Mouse (Mus musculus): ENCODE data around the gene Ciz1.

The Ciz1 gene

GRCm38 (mm10) chr2:32380001-32380500, 27.9 kb downstream of the Ciz1 start:
- no peak for DNase-seq (ENCODE audit: low read depth, low spot score)

DNA sequence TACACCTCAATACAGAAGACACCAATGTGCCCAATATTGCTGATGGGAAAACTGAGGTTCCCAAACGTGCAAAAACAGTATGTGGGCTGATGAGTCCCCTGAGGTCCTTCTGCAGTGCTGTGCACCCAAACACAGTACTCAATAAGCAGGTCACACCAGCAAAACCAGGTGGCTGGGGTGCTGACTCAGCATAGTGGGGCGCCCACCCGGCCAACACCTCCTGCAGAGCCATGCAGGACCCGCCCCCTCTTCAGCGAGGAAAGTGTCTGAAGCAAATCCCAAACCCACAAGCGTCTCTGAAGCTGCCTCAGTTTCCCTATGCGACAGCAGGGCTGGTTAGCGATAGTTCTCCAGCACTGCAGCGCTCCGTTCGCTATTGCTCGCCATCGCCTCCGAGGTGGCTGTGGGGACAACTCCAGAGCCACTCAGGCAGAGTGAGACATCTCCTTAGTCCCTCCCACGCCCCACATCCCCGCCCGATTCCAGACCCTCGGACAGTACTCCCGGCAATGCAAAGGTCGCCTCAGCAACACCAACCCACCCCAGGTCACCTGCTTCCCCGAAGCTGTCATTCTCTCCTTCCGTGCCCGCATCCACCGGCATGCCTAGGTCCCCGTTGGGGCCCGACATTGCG, 29.1 kb downstream of the Ciz1 start:
- DNase-seq (ENCODE audit: low read depth, low spot score), result no peak

GRCm38 (mm10) chr2:32381775-32382223, 29.7 kb downstream of the Ciz1 start, which contains the start of gene 1110008P14Rik:
Gene 1110008P14Rik (minus strand): TSS chr2:32381938.
- peak; percentile 92 for DNase-seq (ENCODE audit: low read depth, low spot score)

DNA sequence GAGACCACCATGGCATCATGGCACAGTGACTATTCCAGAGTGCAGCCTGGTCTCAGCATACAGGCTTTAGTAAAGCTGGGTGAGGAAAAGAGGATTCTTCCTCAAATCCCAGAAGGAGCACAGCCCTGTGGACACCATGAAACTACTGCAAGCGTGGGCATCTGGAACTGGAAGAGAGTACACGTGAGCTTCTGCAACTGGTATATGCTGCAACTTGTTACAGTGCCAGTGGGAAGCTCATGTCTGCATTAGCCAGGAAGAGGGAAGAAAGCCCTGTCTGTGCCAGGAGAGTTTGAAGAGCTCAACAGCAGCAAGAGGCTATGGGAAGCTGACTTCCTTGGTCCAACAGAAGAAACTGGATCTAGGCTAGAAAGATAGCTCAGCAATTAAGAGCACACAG, 30.6 kb downstream of the Ciz1 start:
- no peak for DNase-seq (ENCODE audit: low read depth, low spot score)

DNA sequence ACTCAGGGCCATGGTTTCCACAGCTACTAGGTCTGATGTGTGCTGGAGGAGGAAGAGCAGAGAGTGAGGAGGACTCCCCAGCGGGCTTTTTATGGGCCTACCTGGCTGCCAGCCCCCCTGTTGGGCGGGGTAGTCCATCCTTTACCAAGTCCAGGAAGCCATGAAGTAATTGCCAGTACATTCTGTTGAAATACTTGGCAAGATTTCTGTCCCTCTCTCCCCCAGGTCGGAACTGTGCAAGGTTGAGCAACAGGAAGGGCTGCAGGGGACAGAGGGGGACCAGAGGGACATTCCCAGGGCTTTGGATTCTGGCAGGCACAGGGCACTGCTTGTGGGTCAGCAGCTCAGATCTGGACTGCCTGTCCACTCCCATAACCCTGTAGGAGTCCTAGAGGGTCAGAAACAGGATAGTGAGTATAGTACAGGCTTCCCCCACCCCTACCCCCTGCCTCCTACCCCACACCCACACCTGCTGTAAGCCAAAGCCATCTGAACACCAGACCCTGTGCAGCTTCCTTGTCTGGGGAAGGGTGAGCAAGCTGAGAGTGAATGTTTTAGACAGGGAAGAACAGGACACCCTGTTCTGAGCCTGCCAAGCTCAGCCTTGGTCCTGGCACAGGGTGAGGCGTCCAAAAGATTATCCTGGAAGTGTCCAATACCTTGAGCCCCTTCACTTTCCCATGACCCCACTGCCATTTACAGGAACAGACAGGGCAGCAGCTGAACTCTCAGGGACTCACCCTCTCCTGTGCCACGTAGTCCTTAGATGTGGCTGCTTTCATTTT, 35.8 kb downstream of the Ciz1 start, which contains the start of gene Lcn2:
Gene Lcn2 (minus strand): TSS at position 547 of the 785 bp plus-strand sequence.
- DNase-seq (ENCODE audit: low read depth, low spot score), result no peak

DNA sequence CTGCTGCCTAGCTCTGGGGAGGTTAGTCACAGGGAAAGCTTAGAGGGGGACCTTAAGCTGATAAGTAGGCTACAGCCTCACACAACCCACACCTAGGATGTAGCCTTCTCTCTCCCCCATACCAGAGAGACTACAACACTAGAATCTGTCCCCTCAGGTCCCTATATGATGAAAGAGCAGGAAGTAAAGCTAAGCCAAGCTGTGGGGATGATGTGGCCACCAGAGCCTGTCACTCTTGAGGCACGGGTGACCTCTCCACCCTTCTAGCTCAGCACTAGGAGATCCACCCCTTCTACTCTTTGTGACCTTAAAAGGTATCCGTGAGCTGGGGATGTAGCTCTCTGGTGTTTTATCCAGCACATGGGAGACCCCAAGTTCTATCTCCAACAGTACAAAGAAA, 37.0 kb downstream of the Ciz1 start:
- no peak for DNase-seq (ENCODE audit: low read depth, low spot score)

DNA sequence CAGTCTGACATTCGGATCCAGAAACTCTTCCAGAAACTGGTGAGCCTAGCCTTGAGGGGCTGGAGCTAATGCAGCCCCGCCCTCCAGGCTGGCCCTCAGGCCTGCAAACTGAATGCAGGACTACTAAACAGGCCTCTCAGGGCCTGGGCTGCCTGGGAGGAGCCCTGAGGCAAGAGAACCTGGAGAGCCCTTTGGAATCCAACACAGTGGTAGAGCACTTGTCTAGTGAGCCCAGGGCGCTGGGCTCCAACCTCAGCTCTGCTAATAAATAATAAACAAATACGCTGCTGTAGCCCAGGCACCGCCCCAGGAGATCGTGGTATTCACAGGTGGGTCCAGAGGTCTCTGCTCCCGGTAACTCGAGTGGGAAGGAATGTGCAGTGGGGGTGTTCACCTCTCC, 38.7 kb downstream of the Ciz1 start:
- no peak for DNase-seq (ENCODE audit: low read depth, low spot score)

GRCm38 (mm10) chr2:32392063-32392462, 39.9 kb downstream of the Ciz1 start:
- DNase-seq (ENCODE audit: low read depth, low spot score), result no peak

DNA sequence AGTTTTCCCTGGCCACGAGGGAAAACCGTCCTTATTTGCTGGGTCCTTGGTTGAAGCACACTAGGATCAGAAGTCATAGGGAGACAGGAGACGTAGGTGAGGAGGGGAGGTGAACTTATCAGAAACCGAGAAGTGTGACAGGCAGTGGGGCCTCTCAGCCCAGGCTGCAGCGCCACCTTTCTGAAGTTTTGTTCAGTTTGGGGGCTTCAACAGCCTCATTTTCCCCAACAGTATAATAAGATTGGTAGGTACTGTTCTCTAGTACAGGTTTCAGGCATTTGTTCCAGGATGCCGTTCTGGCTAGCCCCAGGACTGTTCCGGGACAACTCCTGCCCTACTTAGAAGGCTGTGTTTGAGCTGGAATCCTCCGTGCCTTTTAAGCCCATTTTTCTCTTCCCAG, 42.8 kb downstream of the Ciz1 start:
- DNase-seq (ENCODE audit: low read depth, low spot score), result no peak

- peak; percentile 86 for DNase-seq (ENCODE audit: low read depth, low spot score)
These were observed 43.4 kb downstream of the Ciz1 start, which contains the start of gene Ptges2 for GRCm38 (mm10) chr2:32395484-32395945. Gene Ptges2 (plus strand): TSS chr2:32395896.

GRCm38 (mm10) chr2:32395946-32396621, 44.0 kb downstream of the Ciz1 start:
- peak; percentile 92 for DNase-seq (ENCODE audit: low read depth, low spot score)

DNA sequence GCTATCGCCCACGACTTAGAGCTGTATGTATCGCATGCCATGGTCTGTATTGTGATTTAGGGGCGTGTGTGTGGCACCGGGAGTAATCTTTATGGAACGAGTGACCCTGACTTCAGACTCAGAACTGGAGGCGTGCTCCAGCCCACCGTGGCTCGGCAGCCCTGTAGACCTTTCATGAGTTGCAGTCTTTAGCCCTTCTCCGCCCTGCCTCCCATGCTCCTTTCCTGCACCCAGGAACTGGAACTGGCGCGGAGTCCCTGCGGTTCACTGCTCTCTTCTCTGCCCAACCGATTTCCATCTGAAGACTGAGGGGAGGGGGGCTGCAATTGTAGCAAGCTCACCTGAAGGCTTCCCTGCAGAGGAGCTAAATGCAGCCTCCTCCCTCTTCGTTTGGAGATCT, 44.6 kb downstream of the Ciz1 start:
- no peak for DNase-seq (ENCODE audit: low read depth, low spot score)

GRCm38 (mm10) chr2:32404663-32405062, 52.5 kb downstream of the Ciz1 start:
- DNase-seq (ENCODE audit: low read depth, low spot score), result peak; percentile 98

DNA sequence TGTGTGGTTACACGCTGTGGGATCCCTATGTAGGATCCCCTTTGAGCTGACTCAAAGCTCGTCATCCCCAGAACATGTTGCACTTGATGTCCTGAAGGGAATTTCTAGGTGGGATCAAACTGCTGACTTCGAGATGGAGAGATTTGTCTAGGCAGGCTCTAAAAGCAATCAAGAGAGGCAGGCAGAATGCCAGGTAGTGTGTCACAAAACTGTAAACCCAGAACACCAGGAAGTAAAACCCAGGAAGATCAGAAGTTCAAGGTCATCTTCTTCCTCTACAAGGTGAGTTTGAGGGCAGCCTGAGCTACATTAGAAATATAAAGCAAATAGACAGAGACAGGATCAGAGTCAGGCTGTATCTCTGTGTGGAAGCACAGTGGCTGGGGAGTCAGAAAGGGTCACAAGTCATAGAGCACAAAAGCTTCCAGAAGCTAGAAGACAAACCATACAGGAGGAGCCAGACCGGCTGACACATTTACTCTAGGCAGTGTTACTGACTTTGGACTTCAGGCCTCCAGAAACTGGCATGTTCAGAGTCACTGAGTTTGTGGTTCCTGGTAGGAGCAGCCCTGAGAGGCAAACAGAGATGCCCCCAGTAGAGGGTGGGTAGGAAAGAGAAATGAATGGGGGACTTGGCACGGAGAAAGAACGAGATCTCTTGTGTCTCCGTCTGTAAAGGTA, 55.2 kb downstream of the Ciz1 start:
- no peak for DNase-seq (ENCODE audit: low read depth, low spot score)

DNA sequence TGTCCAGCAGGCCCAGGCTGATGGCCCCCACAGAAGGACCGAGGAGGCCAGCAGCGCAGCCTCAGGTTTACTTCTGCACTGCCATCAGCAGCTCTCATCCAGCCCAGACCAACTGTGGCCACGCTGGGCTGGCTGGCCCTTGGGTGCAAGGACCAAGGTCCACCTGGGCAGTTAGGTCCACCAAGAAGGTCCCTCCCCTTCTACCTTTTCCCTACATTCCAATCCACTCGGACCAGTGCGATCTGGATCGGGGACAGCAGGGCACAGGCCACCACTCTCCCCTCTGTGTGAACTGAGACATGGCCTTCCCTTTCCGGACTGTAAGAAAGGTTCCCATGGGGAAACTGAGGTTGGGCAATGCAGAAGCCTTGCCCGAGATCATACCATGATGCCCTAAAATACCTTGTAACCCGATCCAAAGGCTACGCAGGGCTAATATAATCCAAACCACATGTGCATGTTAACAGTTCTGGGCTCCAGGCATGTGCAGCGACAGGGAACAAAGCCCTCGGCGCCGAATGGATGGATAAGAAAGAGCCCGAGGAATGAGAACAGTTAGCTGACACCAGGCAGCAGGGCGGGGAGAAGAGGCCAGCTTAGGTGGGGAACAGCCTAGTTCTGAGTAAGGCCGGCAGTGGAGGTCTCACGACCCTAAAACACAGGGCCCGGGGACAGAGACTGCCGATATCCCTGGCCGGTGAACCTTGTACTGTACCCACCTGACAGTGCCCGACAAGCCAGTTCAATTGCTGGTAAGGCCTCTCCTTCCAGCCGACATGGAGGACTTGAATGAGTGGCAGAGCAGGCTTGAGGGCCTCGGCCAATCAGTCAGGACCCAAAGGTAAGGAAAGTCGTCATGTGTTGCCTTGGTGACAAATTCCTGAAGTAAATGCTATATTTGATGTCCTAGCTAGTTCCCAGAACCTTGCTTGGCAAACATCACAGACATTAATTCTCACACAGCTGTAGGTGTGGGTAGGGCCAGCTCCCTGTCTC, 56.6 kb downstream of the Ciz1 start:
- peak; percentile 76 for DNase-seq (ENCODE audit: low read depth, low spot score)

DNA sequence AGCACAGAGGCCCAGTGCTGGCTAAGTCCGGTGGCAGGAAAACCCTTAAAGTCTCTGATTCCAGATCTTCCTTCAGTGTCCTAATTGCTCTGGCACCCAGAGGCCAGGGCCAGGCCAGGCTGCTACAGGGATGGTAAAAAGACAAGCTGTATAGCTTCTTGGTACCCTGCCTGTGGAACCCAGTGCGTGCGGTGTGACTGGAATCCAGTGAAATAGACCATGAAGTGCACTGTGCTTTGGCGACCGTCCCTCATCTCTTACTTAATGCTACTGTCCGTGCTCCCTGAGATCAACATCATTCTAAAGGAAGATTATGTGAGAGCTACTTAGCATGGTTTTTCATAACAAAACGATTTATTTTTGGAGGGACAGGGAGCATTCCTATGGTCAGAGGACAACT, 59.3 kb downstream of the Ciz1 start:
- no peak for DNase-seq (ENCODE audit: low read depth, low spot score)

DNA sequence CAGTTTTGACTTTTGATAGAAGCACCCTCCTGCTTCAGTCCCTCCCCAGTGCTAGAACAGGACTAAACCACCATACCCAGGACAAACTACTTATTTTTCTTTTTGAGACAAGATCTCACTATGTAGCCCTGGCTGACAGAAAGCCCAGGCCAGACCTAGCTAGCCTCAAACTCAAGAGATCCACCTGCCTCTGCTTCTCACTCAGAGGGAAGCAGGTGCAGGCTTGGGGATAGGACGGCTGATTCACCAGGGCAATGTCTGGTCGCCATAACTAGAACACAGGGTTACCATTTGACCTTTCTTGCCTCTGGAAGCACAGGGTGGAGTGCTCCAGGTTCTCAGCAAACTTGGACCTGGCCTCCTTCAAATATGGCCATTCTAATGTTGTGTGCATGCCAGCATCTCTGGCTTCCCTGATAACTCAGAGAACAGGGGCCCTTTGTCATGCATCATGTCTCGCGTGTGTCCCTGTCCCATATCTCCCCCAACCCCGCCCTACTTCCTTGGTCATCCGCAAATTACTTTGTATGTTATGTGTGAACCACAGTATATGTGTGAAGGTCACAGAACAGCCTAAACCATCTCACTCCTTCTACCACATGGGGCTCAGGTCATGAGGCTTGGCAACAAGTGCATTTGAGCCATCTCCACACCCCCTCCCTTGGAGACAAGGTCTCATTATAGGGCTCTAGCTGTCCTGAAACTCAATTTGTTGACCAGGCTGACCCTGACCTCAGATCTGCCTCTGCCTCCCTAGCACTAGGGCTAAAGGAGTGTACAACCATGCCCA, 60.8 kb downstream of the Ciz1 start:
- DNase-seq (ENCODE audit: low read depth, low spot score), result no peak

DNA sequence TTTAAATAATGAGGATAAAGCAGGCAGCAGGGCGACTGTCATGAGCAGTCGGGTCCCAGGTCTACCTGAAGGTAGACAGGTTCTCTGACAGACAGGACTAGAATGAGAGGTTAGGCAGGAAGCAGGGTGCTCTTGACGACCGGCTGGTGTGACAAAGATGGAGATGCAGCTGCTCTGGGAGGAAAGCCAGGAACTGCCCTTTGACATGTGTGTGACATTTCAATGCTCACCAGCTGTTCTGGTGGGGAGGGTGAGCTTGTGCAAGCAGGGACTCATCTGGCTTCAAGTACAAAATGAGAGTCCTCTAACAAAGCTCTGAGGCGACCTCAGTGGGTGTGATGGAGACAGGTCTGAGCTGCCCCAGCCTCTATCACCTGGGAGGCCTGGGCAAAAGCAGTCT, 61.8 kb downstream of the Ciz1 start:
- DNase-seq (ENCODE audit: low read depth, low spot score), result no peak

DNA sequence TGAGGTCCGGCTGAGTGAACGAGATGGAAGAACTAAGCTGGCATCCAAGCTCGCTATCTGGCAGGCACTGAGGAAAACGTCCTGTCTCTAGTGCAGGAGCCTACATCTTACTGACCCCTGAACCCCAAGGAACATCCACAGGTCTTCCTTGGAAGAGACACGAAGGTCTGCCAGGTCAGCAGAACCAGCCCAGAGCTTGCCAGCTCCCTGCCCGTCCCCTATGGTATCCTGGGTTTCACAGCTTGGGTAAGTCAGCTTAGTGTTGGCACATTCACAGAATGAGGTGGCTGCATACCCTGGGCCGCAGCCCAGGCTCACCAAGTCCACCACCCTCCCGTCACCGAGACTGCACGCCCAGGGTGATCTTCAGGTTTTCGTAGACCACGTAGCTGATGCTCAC, 63.7 kb downstream of the Ciz1 start:
- DNase-seq (ENCODE audit: low read depth, low spot score), result no peak
